In genomic region chr4:52660701-52661117, GRCm38 (mm10) we compare ENCODE assay signal across 14 mouse cellular contexts.
DNase-seq lines count a peak whose midpoint lies in the region; ATAC-seq and TF ChIP-seq lines count a peak whose summit lies in the region.
"Had no signal": no experiment of that assay in that cellular context is flagged by ENCODE, and none has a peak within 500 bp of the region (broad histone marks: within the 10 kb centered on the region; RNA-seq: fewer than 3 reads in every experiment).

No protein-coding gene starts in this region.

- no peak overlapping the region for H3K4me3 ChIP-seq in heart, embryonic 16.5 days (ENCODE audit: low read length)
- peak overlapping the region; percentile 30 for H3K4me3 ChIP-seq in hindbrain, embryonic 10.5 days
- no peak overlapping the region for H3K4me3 ChIP-seq in midbrain, embryonic 15.5 days

- no peak for TF ChIP-seq POLR2A in brain, embryonic 14.5 days (IDR thresholded peaks at IDR 0.05; ENCODE audit: borderline replicate concordance, extremely low read depth, insufficient read depth, insufficient read length, poor library complexity, severe bottlenecking)

- no peaks in the 10 kb centered on the region for H3K36me3 ChIP-seq in heart, embryonic 16.5 days (ENCODE audit: control insufficient read depth, insufficient read depth)
- no peaks in the 10 kb centered on the region for H3K36me3 ChIP-seq in hindbrain, embryonic 10.5 days
- no peaks in the 10 kb centered on the region for H3K36me3 ChIP-seq in midbrain, embryonic 15.5 days (replicated peaks)

- no peak for DNase-seq in heart, adult 8-10 months (ENCODE audit: low spot score)
- DNase-seq in brain, embryonic 14.5 days (ENCODE audit: low read depth) = peak; percentile 75
- DNase-seq in hindbrain, embryonic 10.5 days (ENCODE audit: low spot score) = peak; percentile 36
- no peak for DNase-seq in cerebellum, adult 18-20 months
- no peak for DNase-seq in layer of hippocampus, adult 11-12 months (ENCODE audit: low spot score)
- DNase-seq: cerebellum, adult 8-10 months; heart, postnatal 36 days; kidney, postnatal 4 days; left cerebral cortex, postnatal 4 days; lung, postnatal 14 days; thymus, postnatal 25 days had no signal

- H3K4me2 ChIP-seq in heart, embryonic 16.5 days (ENCODE audit: low read depth, low read length) = no peak overlapping the region
- peak overlapping the region; percentile 10; the same call in 1 of the 2 replicates for H3K4me2 ChIP-seq in midbrain, embryonic 15.5 days

- no peaks in the 10 kb centered on the region for H3K27me3 ChIP-seq in heart, embryonic 16.5 days (ENCODE audit: control insufficient read depth, insufficient read depth, low read length)
- H3K27me3 ChIP-seq in hindbrain, embryonic 10.5 days (ENCODE audit: insufficient read depth, poor library complexity, severe bottlenecking) = no peaks in the 10 kb centered on the region
- no peaks in the 10 kb centered on the region for H3K27me3 ChIP-seq in midbrain, embryonic 15.5 days (replicated peaks)

- H3K27ac ChIP-seq in heart, embryonic 16.5 days (ENCODE audit: low read length) = peak overlapping the region; percentile 37; the same call in 1 of the 2 replicates
- H3K27ac ChIP-seq in hindbrain, embryonic 10.5 days = peak overlapping the region; percentile 69
- no peak overlapping the region for H3K27ac ChIP-seq in midbrain, embryonic 15.5 days

- ATAC-seq in heart, embryonic 16.5 days (replicated peaks; ENCODE audit: extremely low read depth, insufficient read depth, low FRiP score) = peak; percentile 37; the same call in 1 of the 2 replicates
- ATAC-seq in midbrain, embryonic 15.5 days (replicated peaks) = peak; percentile 91
- no peak for ATAC-seq in inflammation-experienced regulatory T-cells, adult 6 months

- H3K4me1 ChIP-seq in heart, embryonic 16.5 days (ENCODE audit: control insufficient read depth, insufficient read depth, low read length) = no peaks in the 10 kb centered on the region
- peaks cover 8% of the 10 kb centered on the region; the same call in 1 of the 2 replicates for H3K4me1 ChIP-seq in hindbrain, embryonic 10.5 days (replicated peaks)
- H3K4me1 ChIP-seq in midbrain, embryonic 15.5 days = no peaks in the 10 kb centered on the region

- WGBS in heart, embryonic 16.5 days = 21% methylated on average over 3 of the region's 3 CpGs
- WGBS in hindbrain, embryonic 10.5 days = 16% methylated on average over 3 of the region's 3 CpGs
- WGBS in midbrain, embryonic 15.5 days = 11% methylated on average over 3 of the region's 3 CpGs

- no peaks in the 10 kb centered on the region for H3K9me3 ChIP-seq in heart, embryonic 16.5 days (replicated peaks; ENCODE audit: control insufficient read depth, low read length)
- no peaks in the 10 kb centered on the region for H3K9me3 ChIP-seq in hindbrain, embryonic 10.5 days
- no peaks in the 10 kb centered on the region for H3K9me3 ChIP-seq in midbrain, embryonic 15.5 days

- no peak for TF ChIP-seq CTCF in brain, embryonic 14.5 days (IDR thresholded peaks at IDR 0.05; ENCODE audit: borderline replicate concordance, extremely low read depth, insufficient read depth, insufficient read length)

- no peak overlapping the region for H3K9ac ChIP-seq in heart, embryonic 16.5 days (ENCODE audit: low read length)
- no peak overlapping the region for H3K9ac ChIP-seq in midbrain, embryonic 15.5 days

Comparison
In these comparisons a context has a peak if more than half of its experiments do, and no peak if none do; other contexts are left out.
1. DNase-seq: peak in brain, embryonic 14.5 days (single experiment) and hindbrain, embryonic 10.5 days (single experiment); none in heart, adult 8-10 months (single experiment), cerebellum, adult 18-20 months (0 of 2) and layer of hippocampus, adult 11-12 months (single experiment).